Mouse (Mus musculus) olfactory bulb, adult 2 months (tissue): Measurements from ENCODE around the gene Rnf130.

ENCODE experiments used
- CTCF ChIP-seq: fragments of 200-500 bp; IDR thresholded peaks from 2 replicates; pipeline ENCODE4 v1.5.1; 2012; ENCODE audit warnings: low read depth, mild to moderate bottlenecking, low read length, moderate library complexity; ENCODE audit not compliant: insufficient read depth
- POLR2A ChIP-seq: fragments of 200-500 bp; IDR thresholded peaks from 2 replicates; pipeline ENCODE4 v1.6.1; 2012; ENCODE audit warnings: mild to moderate bottlenecking, low read depth, low read length, moderate library complexity; ENCODE audit not compliant: insufficient read depth

DNA sequence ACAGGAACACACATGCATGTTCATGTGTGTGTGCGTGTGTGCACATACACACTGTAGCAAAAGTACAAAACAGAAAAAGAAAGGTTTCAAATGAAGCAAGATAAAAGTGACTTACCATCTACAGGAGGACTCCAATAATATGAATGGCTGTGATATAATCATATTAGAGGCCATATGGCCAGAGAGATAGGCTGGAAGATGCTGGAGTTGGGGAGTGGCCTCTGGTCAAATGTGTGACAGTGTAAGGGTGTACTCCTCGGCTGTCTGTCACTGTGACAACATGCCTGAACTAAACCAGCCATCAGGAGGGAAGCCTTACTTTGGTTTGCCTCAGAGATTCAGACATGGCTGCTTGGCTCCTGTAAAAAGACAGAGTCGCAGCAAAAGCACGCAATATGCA, 40.1 kb upstream of the Rnf130 start:
- TF ChIP-seq CTCF, result no peak
- TF ChIP-seq POLR2A, result no peak
